Mouse (Mus musculus) intestine, embryonic 14.5 days (tissue): Measurements from ENCODE around the gene Prx. TPM values are rescaled to one million over a fixed set of nuclear protein-coding genes. Genes with fewer than 3 reads are reported as not detected.

Source experiments
- ATAC-seq: fragments of 200-750 bp; cut with Nextera tagmentation; replicated peaks from 2 replicates; pipeline ENCODE4 v1.8.0; 2017; ENCODE audit warnings: low read depth, moderate number of reproducible peaks, moderate TSS enrichment, moderate library complexity; ENCODE audit not compliant: low FRiP score, low TSS enrichment
- DNase-seq: peaks from one replicate; pipeline ENCODE4 v3.0.0-alpha.2; 2018; ENCODE audit warnings: low spot score
- H3K27ac ChIP-seq: fragments of 300-500 bp; sonication (generic); 2 replicates; pipeline ENCODE4 v1.5.1; 2014; ENCODE audit warnings: low read depth, mild to moderate bottlenecking, control low read depth
- H3K27me3 ChIP-seq: fragments of 300-500 bp; sonication (generic); replicated peaks from 2 replicates; pipeline ENCODE4 v1.6.1; 2014; ENCODE audit warnings: low read length, control low read depth; ENCODE audit not compliant: control insufficient read depth, insufficient read depth
- H3K36me3 ChIP-seq: fragments of 300-500 bp; sonication (generic); 2 replicates; pipeline ENCODE4 v1.6.1; 2014; ENCODE audit warnings: low read length, control low read depth; ENCODE audit not compliant: control insufficient read depth, insufficient read depth
- H3K4me1 ChIP-seq: fragments of 300-500 bp; sonication (generic); replicated peaks from 2 replicates; pipeline ENCODE4 v1.6.1; 2014; ENCODE audit warnings: low read length, control low read depth, mixed read lengths; ENCODE audit not compliant: control insufficient read depth, insufficient read depth
- H3K4me2 ChIP-seq: fragments of 300-500 bp; sonication (generic); 2 replicates; pipeline ENCODE4 v1.6.1; 2014; ENCODE audit warnings: low read length
- H3K4me3 ChIP-seq: fragments of 300-500 bp; sonication (generic); 2 replicates; pipeline ENCODE4 v1.5.1; 2014; ENCODE audit warnings: low read depth, low read length, control low read depth, mixed read lengths
- H3K9ac ChIP-seq: fragments of 300-500 bp; sonication (generic); 2 replicates; pipeline ENCODE4 v1.6.1; 2014; ENCODE audit warnings: mild to moderate bottlenecking, low read length
- H3K9me3 ChIP-seq: fragments of 300-500 bp; sonication (generic); 2 replicates; pipeline ENCODE4 v1.6.1; 2016; ENCODE audit warnings: low read length, control low read depth; ENCODE audit not compliant: control insufficient read depth
- WGBS: fragments of 180-500 bp; shearing (Covaris S2); extraction: QIAGEN DNeasy Blood & Tissue Kit; methylation state at CpG from one replicate; pipeline ENCODE4 v1.1.7; 2014; 5-methylcytosine and 5-hydroxymethylcytosine counted together
- polyA plus RNA-seq: library from polyadenylated mRNA; unstranded; fragments of >200 nt; fragmentation: Nextera tagmentation; extraction: Ambion mirVana; gene quantifications from 2 replicates; pipeline ENCODE4 v1.2.1, GENCODE M21; 2014

Gene Prx
- polyA plus RNA-seq = 1.5 and 1.6 TPM in 2 replicates

DNA sequence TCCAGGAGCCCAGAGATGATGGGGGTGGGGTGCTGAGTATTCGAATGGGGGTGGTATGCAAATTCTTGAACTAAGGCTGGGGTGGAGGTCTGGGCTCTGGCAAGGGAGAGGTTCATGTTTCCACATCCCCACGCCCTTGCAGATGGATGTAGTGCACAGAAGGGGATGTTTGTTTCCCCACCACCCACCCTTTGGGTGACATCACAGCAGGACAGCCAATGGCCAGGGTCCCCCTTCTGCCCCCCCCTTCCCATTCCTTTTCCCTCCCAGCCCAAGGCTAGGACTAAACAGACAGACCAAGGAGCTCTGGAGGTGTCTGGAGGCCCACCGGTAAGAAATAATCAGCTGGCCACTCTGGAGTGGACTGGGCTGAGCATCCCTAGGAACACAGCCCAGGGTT lies at the start of gene Prx:
Prx (plus strand) TSS at position 289 of the 400 bp plus-strand sequence.
- no peaks in the 10 kb centered on the region for H3K9me3 ChIP-seq
- H3K27ac ChIP-seq = no peak within 1 kb of the TSS
- H3K27me3 ChIP-seq = no peaks in the 10 kb centered on the region
- H3K4me1 ChIP-seq = no peaks in the 10 kb centered on the region
- H3K9ac ChIP-seq = no peak within 1 kb of the TSS
- DNase-seq (no peak), ATAC-seq (no peak)
- WGBS = 25% methylated on average over 3 of the region's 3 CpGs
- no peaks in the 10 kb centered on the region for H3K36me3 ChIP-seq
- no peak within 1 kb of the TSS for H3K4me2 ChIP-seq
- H3K4me3 ChIP-seq = no peak within 1 kb of the TSS

GRCm38 (mm10) chr7:27451359-27451758 lies 47.8 kb upstream of the Prx start:
- WGBS = 92% methylated on average over 2 of the region's 2 CpGs
- H3K27ac ChIP-seq = no peak overlapping the region
- no peak overlapping the region for H3K4me3 ChIP-seq
- peaks cover 11% of the 10 kb centered on the region for H3K4me1 ChIP-seq
- ATAC-seq (no peak), DNase-seq (no peak)
- no peak overlapping the region for H3K4me2 ChIP-seq
- H3K9me3 ChIP-seq = no peaks in the 10 kb centered on the region
- peaks cover 8% of the 10 kb centered on the region for H3K27me3 ChIP-seq
- H3K36me3 ChIP-seq = no peaks in the 10 kb centered on the region
- H3K9ac ChIP-seq = no peak overlapping the region

DNA sequence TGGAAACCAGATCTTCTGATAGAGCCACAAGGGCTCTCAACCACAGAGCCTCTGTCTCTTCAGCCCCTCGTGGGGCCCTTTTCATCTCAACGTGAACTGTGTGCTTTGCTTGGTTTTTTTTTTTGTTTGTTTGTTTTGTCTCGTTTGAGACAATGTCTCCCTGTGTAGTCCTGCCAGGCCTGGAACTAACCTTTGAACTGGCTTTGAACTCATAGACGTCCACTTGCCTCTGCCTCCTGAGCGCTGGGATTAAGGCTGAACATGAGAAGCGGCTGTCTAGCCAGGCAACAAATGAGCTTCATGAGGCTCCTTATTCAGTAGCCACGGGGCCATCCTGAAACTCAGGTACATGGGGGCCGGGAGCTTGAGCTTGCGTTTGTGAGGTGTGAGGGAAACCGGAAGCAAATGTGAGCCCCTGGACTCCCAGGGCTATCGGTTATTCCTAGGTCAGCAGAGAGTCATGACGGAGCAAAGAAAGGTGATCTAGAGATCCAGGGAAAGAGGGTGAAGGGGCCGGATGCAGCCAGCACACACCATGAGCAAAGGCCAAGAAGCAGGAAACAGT lies 46.8 kb upstream of the Prx start:
- peaks cover 6% of the 10 kb centered on the region for H3K4me1 ChIP-seq
- no peak overlapping the region for H3K4me3 ChIP-seq
- H3K4me2 ChIP-seq = no peak overlapping the region
- no peaks in the 10 kb centered on the region for H3K27me3 ChIP-seq
- H3K9ac ChIP-seq = no peak overlapping the region
- H3K27ac ChIP-seq = no peak overlapping the region
- WGBS = 57% methylated on average over 13 of the region's 13 CpGs
- no peak for ATAC-seq
- no peak for DNase-seq
- H3K36me3 ChIP-seq = no peaks in the 10 kb centered on the region
- no peaks in the 10 kb centered on the region for H3K9me3 ChIP-seq

GRCm38 (mm10) chr7:27454461-27455121 lies 44.5 kb upstream of the Prx start:
- H3K9ac ChIP-seq = no peak overlapping the region
- H3K27me3 ChIP-seq = no peaks in the 10 kb centered on the region
- DNase-seq (no peak), ATAC-seq (no peak)
- H3K9me3 ChIP-seq = no peaks in the 10 kb centered on the region
- no peak overlapping the region for H3K27ac ChIP-seq
- WGBS = 73% methylated on average over 10 of the region's 10 CpGs
- no peaks in the 10 kb centered on the region for H3K4me1 ChIP-seq
- H3K4me3 ChIP-seq = no peak overlapping the region
- no peaks in the 10 kb centered on the region for H3K36me3 ChIP-seq
- no peak overlapping the region for H3K4me2 ChIP-seq

DNA sequence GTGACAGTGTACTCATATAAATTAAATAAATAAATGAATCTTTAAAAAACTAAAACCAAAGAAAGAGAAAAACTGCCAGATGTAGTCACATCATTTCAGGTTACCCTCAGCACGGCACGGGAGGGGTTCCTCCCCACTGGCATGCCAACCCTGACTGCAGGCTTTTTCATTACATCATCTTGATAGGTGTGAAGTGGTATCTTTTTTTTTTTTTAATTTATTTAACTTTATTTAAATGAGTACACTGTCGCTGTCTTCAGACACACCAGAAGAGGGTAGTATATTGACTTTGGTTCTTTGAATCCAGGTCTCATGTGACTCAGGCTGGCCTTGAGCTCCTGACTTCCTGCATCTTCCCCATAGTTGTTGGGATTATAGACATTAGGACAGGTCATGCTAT lies 43.9 kb upstream of the Prx start:
- WGBS = 95% methylated on average over 3 of the region's 3 CpGs
- Histone ChIP-seq H3K27me3 (no peaks in the 10 kb centered on the region), H3K9me3 (no peaks in the 10 kb centered on the region), H3K4me3 (no peak overlapping the region), H3K36me3 (no peaks in the 10 kb centered on the region), H3K4me2 (no peak overlapping the region), H3K27ac (no peak overlapping the region), H3K4me1 (no peaks in the 10 kb centered on the region), H3K9ac (no peak overlapping the region)
- ATAC-seq (no peak), DNase-seq (no peak)

- 89% methylated on average over 4 of the region's 4 CpGs for WGBS
- H3K4me2 ChIP-seq = no peak overlapping the region
- H3K27me3 ChIP-seq = no peaks in the 10 kb centered on the region
- ATAC-seq (no peak), DNase-seq (no peak)
- H3K36me3 ChIP-seq = no peaks in the 10 kb centered on the region
- no peak overlapping the region for H3K4me3 ChIP-seq
- H3K27ac ChIP-seq = no peak overlapping the region
- no peak overlapping the region for H3K9ac ChIP-seq
- H3K4me1 ChIP-seq = no peaks in the 10 kb centered on the region
- H3K9me3 ChIP-seq = no peaks in the 10 kb centered on the region
Measured at GRCm38 (mm10) chr7:27458614-27459013, 40.5 kb upstream of the Prx start.

- no peaks in the 10 kb centered on the region for H3K4me1 ChIP-seq
- no peak overlapping the region for H3K27ac ChIP-seq
- no peak overlapping the region for H3K4me2 ChIP-seq
- WGBS = 94% methylated on average over 5 of the region's 5 CpGs
- no peaks in the 10 kb centered on the region for H3K36me3 ChIP-seq
- H3K27me3 ChIP-seq = no peaks in the 10 kb centered on the region
- H3K9me3 ChIP-seq = no peaks in the 10 kb centered on the region
- DNase-seq (no peak), ATAC-seq (no peak)
- H3K9ac ChIP-seq = no peak overlapping the region
- no peak overlapping the region for H3K4me3 ChIP-seq
Measured at GRCm38 (mm10) chr7:27459640-27460039, 39.5 kb upstream of the Prx start.

DNA sequence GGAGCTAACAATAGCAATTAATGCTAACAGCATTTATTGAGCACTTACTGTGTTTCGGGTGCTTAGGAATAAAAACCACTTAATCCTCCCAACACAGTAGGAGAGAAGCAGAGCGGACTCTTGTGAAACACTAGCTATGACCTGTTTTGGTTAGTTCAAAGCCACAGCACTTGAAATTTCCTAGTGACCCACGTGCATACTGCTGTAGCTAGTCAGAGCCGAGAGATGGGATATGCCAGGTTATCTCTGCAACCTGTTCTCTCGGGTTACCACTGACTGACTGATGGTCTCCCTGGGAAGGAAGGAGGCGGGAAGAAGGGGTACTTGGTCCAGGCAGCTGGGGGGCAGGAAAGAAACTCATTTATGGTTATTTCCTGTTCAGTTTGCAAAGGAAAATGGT lies 38.6 kb upstream of the Prx start:
- H3K27ac ChIP-seq = no peak overlapping the region
- no peaks in the 10 kb centered on the region for H3K4me1 ChIP-seq
- H3K36me3 ChIP-seq = no peaks in the 10 kb centered on the region
- H3K4me3 ChIP-seq = no peak overlapping the region
- 84% methylated on average over 6 of the region's 6 CpGs for WGBS
- no peaks in the 10 kb centered on the region for H3K27me3 ChIP-seq
- H3K4me2 ChIP-seq = no peak overlapping the region
- no peaks in the 10 kb centered on the region for H3K9me3 ChIP-seq
- H3K9ac ChIP-seq = no peak overlapping the region
- ATAC-seq = no peak
- no peak for DNase-seq

GRCm38 (mm10) chr7:27467648-27468047 lies 31.5 kb upstream of the Prx start:
- Histone ChIP-seq H3K27me3 (no peaks in the 10 kb centered on the region), H3K4me1 (no peaks in the 10 kb centered on the region), H3K4me2 (no peak overlapping the region), H3K27ac (no peak overlapping the region), H3K36me3 (no peaks in the 10 kb centered on the region), H3K9ac (no peak overlapping the region), H3K4me3 (no peak overlapping the region), H3K9me3 (no peaks in the 10 kb centered on the region)
- DNase-seq (no peak), ATAC-seq (no peak)
- 23% methylated on average over 4 of the region's 4 CpGs for WGBS
